Mouse (Mus musculus) urinary bladder, postnatal 14 days (tissue): ENCODE results near the gene Akap13.

Experiments
- DNase-seq: peaks from one replicate; pipeline ENCODE4 v3.0.0; 2021; ENCODE audit warnings: low spot score

The Akap13 gene

GRCm38 (mm10) chr7:75669416-75669815, 214.1 kb downstream of the Akap13 start:
- DNase-seq: no peak

GRCm38 (mm10) chr7:75679631-75680030, 224.3 kb downstream of the Akap13 start:
- no peak for DNase-seq

- peak; percentile 47 for DNase-seq
Measured at GRCm38 (mm10) chr7:75682901-75683300, 227.6 kb downstream of the Akap13 start.

GRCm38 (mm10) chr7:75683410-75683809, 228.1 kb downstream of the Akap13 start:
- no peak for DNase-seq

GRCm38 (mm10) chr7:75684976-75685375, 229.6 kb downstream of the Akap13 start:
- no peak for DNase-seq

- DNase-seq: no peak
Measured at GRCm38 (mm10) chr7:75686046-75686826, 230.9 kb downstream of the Akap13 start.

GRCm38 (mm10) chr7:75686827-75687164, 231.5 kb downstream of the Akap13 start:
- no peak for DNase-seq

GRCm38 (mm10) chr7:75688144-75688543, 232.8 kb downstream of the Akap13 start:
- no peak for DNase-seq

GRCm38 (mm10) chr7:75694777-75695176, 239.4 kb downstream of the Akap13 start:
- no peak for DNase-seq

- DNase-seq: no peak
Measured at GRCm38 (mm10) chr7:75699836-75700235, 244.5 kb downstream of the Akap13 start.

GRCm38 (mm10) chr7:75700771-75701345, 245.5 kb downstream of the Akap13 start:
- DNase-seq: no peak

- DNase-seq: no peak
Measured at GRCm38 (mm10) chr7:75701761-75702160, 246.4 kb downstream of the Akap13 start.

GRCm38 (mm10) chr7:75702368-75702767, 247.0 kb downstream of the Akap13 start:
- no peak for DNase-seq

GRCm38 (mm10) chr7:75702966-75703645, 247.8 kb downstream of the Akap13 start:
- DNase-seq: no peak

GRCm38 (mm10) chr7:75704862-75705261, 249.5 kb downstream of the Akap13 start:
- no peak for DNase-seq

GRCm38 (mm10) chr7:75709936-75710335, 254.6 kb downstream of the Akap13 start:
- no peak for DNase-seq

GRCm38 (mm10) chr7:75710920-75711319, 255.6 kb downstream of the Akap13 start:
- no peak for DNase-seq

- DNase-seq: no peak
Measured at GRCm38 (mm10) chr7:75711436-75711835, 256.1 kb downstream of the Akap13 start.

GRCm38 (mm10) chr7:75712808-75713207, 257.5 kb downstream of the Akap13 start:
- no peak for DNase-seq

- no peak for DNase-seq
Measured at GRCm38 (mm10) chr7:75713959-75714358, 258.6 kb downstream of the Akap13 start.

GRCm38 (mm10) chr7:75715026-75715425, 259.7 kb downstream of the Akap13 start:
- DNase-seq: no peak

- DNase-seq: no peak
Measured at GRCm38 (mm10) chr7:75715939-75716338, 260.6 kb downstream of the Akap13 start.

- no peak for DNase-seq
Measured at GRCm38 (mm10) chr7:75717349-75717748, 262.0 kb downstream of the Akap13 start.
